Mouse (Mus musculus): ENCODE results near the gene Srek1ip1.

Srek1ip1 gene

GRCm38 (mm10) chr13:104792184-104792583, at the start of gene Srek1ip1:
TSS of gene Srek1ip1 (plus strand) at chr13:104792484.
- DNase-seq, result no peak

- no peak for DNase-seq
Measured at GRCm38 (mm10) chr13:104742866-104743265, 49.4 kb upstream of the Srek1ip1 start.

- DNase-seq, result no peak
Measured at GRCm38 (mm10) chr13:104747032-104747431, 45.3 kb upstream of the Srek1ip1 start.

- no peak for DNase-seq
Measured at GRCm38 (mm10) chr13:104759381-104759780, 32.9 kb upstream of the Srek1ip1 start.

GRCm38 (mm10) chr13:104762401-104762800, 29.9 kb upstream of the Srek1ip1 start:
- no peak for DNase-seq

GRCm38 (mm10) chr13:104763193-104763592, 29.1 kb upstream of the Srek1ip1 start:
- no peak for DNase-seq

- DNase-seq, result no peak
Measured at GRCm38 (mm10) chr13:104779104-104779670, 13.1 kb upstream of the Srek1ip1 start.

GRCm38 (mm10) chr13:104787260-104787659, 5.0 kb upstream of the Srek1ip1 start:
- no peak for DNase-seq

GRCm38 (mm10) chr13:104789663-104790062, 2.6 kb upstream of the Srek1ip1 start:
- peak; percentile 32 for DNase-seq

- no peak for DNase-seq
Measured at GRCm38 (mm10) chr13:104794421-104794820, 2.1 kb downstream of the Srek1ip1 start.

GRCm38 (mm10) chr13:104799067-104799466, 6.8 kb downstream of the Srek1ip1 start:
- no peak for DNase-seq

GRCm38 (mm10) chr13:104799566-104800182, 7.4 kb downstream of the Srek1ip1 start:
- DNase-seq, result no peak

GRCm38 (mm10) chr13:104805681-104806080, 13.4 kb downstream of the Srek1ip1 start:
- peak; percentile 28 for DNase-seq

- DNase-seq, result peak; percentile 37
Measured at GRCm38 (mm10) chr13:104816270-104816634, 24.0 kb downstream of the Srek1ip1 start.

GRCm38 (mm10) chr13:104816635-104817571, 24.6 kb downstream of the Srek1ip1 start, which contains the start of gene Cwc27:
TSS of gene Cwc27 (minus strand) at chr13:104817142.
- DNase-seq, result peak; percentile 80

GRCm38 (mm10) chr13:104817696-104818095, 25.4 kb downstream of the Srek1ip1 start:
- peak; percentile 22 for DNase-seq

- DNase-seq, result no peak
Measured at GRCm38 (mm10) chr13:104821192-104821591, 28.9 kb downstream of the Srek1ip1 start.

- no peak for DNase-seq
Measured at GRCm38 (mm10) chr13:104821908-104822307, 29.6 kb downstream of the Srek1ip1 start.

- DNase-seq, result no peak
Measured at GRCm38 (mm10) chr13:104822411-104822838, 30.1 kb downstream of the Srek1ip1 start.

- DNase-seq, result no peak
Measured at GRCm38 (mm10) chr13:104825470-104825869, 33.2 kb downstream of the Srek1ip1 start.

GRCm38 (mm10) chr13:104832811-104833210, 40.5 kb downstream of the Srek1ip1 start:
- DNase-seq, result no peak

- no peak for DNase-seq
Measured at GRCm38 (mm10) chr13:104837628-104838027, 45.3 kb downstream of the Srek1ip1 start.

- DNase-seq, result no peak
Measured at GRCm38 (mm10) chr13:104841937-104842336, 49.7 kb downstream of the Srek1ip1 start.
